Mouse (Mus musculus) erythroblast, embryonic 14.5 days (primary cell): ENCODE results near the gene Dok3.

ENCODE experiments used
- GATA1 ChIP-seq: IDR thresholded peaks from 2 replicates; pipeline ENCODE4 v1.6.1; 2012; ENCODE audit warnings: low read length, inconsistent platforms, mixed read lengths
- TAL1 ChIP-seq: IDR thresholded peaks from 3 replicates; pipeline ENCODE4 v1.6.1; 2012; ENCODE audit warnings: low read length, inconsistent platforms, mixed read lengths

DNA sequence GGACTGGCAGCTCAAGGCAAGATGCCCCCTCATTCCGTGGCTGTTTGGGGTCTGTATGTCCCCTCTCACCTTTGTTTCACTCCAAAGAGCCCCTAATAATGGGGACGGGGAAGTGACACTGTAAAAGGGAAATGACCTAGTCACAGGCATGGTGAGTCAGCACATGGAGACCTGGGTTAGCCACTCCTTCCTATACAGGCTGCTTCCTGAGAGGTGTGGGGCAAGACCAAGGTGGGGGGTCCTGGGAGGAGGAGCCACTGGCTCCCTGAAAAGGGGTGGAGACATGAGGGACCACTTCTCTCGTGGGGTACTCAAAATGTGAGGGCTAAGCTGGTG is 18.8 kb downstream of the Dok3 start:
- TF ChIP-seq GATA1 = no peak
- no peak for TF ChIP-seq TAL1
